Mouse (Mus musculus) CH12.LX (cell line): ENCODE measurements at regions not wholly inside any gene's neighbourhood (a gene's known extent, or its start where the extent isn't known, plus 50 kb on each side); places are given as distances from the start of the nearest gene placed in this dataset.

Source experiments
- CHD1 ChIP-seq: IDR thresholded peaks from 2 replicates; pipeline ENCODE4 v1.6.1; 2012; ENCODE audit warnings: low read depth, low read length, improper control_type of control experiment, inconsistent platforms
- CTCF ChIP-seq, 2 experiments: IDR thresholded peaks in 1 of 2; conservative IDR thresholded peaks in 1 of 2; 2 replicates each; pipeline ENCODE4 v1.5.1; 2011 to 2012; ENCODE audit warnings: low read depth in 2 of 2, low read length in 2 of 2, improper control_type of control experiment in 1 of 2, inconsistent platforms in 1 of 2, mild to moderate bottlenecking in 1 of 2, moderate library complexity in 1 of 2
- EP300 ChIP-seq: IDR thresholded peaks from 2 replicates; pipeline ENCODE4 v1.6.1; 2011; ENCODE audit warnings: low read length, improper control_type of control experiment
- NRF1 ChIP-seq: IDR thresholded peaks from 2 replicates; pipeline ENCODE4 v1.6.1; 2014; ENCODE audit warnings: low read depth, mild to moderate bottlenecking, inconsistent platforms, low read length, improper control_type of control experiment, moderate library complexity
- ZNF384 ChIP-seq: IDR thresholded peaks from 2 replicates; pipeline ENCODE4 v1.6.1; 2012; ENCODE audit warnings: low read depth, low read length, improper control_type of control experiment, inconsistent platforms

DNA sequence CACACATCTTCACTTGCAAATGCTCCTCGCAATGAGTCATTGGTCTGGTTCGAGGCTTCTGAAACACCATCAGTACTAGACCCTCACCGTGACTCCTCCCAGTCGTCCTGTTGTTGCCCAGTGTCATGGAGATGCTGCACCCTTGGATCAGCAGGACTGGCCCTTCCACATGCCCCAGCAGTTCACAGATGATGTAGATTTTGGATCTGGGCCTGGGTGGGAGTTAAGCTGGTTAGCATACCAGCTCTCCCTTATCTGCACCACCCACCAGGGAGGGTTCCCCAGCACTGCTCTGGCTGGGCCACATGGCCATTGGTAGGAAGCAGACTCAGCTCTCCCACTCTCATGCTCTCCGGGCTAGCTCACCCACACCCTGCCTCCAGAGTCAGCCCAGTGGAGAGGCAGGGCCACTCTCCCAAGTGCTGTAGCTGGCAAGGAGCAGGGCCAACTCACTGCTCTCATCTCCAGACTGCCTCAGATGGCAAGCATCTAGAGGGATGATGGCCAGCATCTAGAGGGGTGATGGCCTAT, 60.8 kb upstream of the Thy1 start:
- no peak for TF ChIP-seq CTCF (conservative IDR thresholded peaks at IDR 0.05 in 1 of 2, IDR thresholded peaks at IDR 0.05 in 1 of 2; ENCODE audit: low read depth in 2 of 2, low read length in 2 of 2)
- no peak for TF ChIP-seq NRF1
- TF ChIP-seq EP300 = no peak
- no peak for TF ChIP-seq ZNF384
- TF ChIP-seq CHD1 = no peak
